Mouse (Mus musculus) c-Kit-negative CD71-positive TER-119-positive erythroid progenitor cells, embryonic 14.5 days (primary cell): Measurements from ENCODE around the gene Gm8281.
"Not testable (repeated sequence)": the region's sequence is repeated elsewhere in the genome, so short reads cannot be mapped to it uniquely, and the experiment has no call there.

Experiments
- DNase-seq: peaks from one replicate; pipeline ENCODE4 v3.0.0-alpha.2; 2013; ENCODE audit warnings: low read depth, low spot score

The Gm8281 gene

GRCm38 (mm10) chr14:5070611-5071490 is at the start of gene Gm8281:
Gm8281 (plus strand) TSS chr14:5071040.
- not testable (repeated sequence) for DNase-seq

DNA sequence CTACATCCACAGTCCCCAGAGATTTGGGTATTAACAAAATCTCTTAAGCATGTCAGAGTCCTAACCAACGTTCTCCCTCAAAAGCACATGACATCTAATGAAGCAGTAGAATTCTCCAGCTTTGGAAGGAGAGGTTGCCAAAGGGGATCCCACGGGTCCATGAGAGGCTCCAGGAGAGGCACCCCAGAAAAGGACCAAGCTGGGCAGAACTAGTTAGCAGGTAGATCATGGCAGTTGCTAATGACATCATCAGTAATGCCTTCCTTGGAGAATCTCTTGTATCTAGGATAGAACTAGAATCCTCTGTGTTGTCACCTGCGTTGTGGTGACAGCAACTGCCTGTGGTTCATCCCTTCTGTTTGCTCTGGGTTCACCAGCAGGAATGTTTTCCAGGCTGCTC is 20.5 kb upstream of the Gm8281 start, which contains the start of gene 4930555G01Rik:
4930555G01Rik (plus strand) TSS at position 301 of the 400 bp plus-strand sequence.
- not testable (repeated sequence) for DNase-seq

DNA sequence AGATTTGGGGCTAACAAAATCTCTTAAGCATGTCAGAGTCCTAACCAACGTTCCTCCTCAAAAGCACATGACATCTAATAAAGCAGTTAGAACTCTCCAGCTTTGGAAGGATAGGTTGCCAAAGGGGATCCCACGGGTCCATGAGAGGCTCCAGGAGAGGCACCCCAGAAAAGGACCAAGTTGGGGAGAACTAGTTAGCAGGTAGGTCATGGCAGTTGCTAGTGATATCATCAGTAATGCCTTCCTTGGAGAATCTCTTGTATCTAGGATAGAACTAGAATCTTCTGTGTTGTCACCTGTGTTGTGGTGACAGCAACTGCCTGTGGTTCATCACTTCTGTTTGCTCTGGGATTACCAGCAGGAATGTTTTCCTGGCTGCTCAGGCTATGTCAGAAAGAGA is 60.4 kb downstream of the Gm8281 start, which contains the start of gene Gm8279:
Gm8279 (plus strand) TSS at position 301 of the 400 bp plus-strand sequence.
- DNase-seq: not testable (repeated sequence)
